Mouse (Mus musculus) embryo, embryonic 10.5 days (tissue): Measurements from ENCODE around the gene Spint2.

ENCODE experiments used
- DNase-seq: peaks from one replicate; pipeline ENCODE4 v3.0.0-alpha.2; 2015; ENCODE audit warnings: low spot score

Gene Spint2

DNA sequence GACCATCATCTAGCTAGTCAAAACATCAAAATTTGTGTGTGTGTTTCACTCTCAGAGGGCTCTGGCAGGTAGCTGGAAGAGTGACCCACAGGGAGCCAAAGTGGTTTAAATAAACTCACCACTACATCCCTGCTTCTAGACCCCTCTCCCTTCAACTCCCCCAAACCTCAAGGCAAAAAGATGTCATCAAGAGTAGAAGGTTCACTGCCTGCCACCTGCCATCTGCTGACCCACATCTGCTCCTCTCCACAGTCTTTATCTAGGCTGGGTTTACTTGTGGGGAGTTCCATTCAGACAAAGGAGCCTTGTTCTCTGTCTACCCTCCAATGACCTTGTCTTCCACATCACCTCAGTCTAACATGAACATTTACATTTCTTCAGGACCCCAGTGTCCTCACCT is 2.5 kb downstream of the Spint2 start:
- DNase-seq = no peak

DNA sequence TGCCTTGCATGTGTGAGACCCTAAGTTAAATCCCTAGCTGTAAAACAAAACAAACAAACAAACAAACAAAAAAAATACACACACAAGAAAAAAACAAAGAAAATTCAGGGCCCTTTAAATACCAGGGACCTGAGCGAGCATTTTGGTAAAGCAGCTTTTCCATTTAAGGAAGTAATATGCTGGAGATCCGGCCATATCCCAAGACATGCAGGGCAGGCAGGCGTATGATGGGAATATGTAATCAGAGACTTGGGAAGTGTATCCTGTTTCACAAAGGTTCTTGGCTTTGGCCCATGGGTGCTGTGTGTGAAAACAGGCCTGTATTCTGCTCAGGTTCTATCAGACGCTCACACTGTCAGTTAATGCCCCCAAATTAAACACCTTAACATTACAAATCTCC is 4.2 kb downstream of the Spint2 start:
- DNase-seq = no peak

DNA sequence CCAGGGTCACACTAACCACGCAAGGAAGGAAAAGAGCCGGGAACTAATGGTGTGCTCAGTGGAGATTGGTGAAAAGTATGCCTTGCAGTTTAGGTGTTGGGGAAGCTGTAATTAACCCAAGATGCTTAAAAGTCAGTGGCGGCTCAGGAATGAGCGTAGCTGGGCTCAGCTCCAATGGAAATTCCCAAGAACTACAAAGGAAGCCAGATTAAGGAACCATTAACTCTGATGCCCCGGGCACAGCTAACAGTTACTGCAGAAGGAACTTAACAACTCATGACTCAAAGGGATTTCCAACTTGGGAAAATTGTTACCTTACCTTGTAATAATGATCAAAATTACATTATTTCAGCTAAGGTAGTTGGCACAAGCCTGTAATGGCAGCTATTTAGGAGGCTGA is 5.0 kb downstream of the Spint2 start:
- no peak for DNase-seq

DNA sequence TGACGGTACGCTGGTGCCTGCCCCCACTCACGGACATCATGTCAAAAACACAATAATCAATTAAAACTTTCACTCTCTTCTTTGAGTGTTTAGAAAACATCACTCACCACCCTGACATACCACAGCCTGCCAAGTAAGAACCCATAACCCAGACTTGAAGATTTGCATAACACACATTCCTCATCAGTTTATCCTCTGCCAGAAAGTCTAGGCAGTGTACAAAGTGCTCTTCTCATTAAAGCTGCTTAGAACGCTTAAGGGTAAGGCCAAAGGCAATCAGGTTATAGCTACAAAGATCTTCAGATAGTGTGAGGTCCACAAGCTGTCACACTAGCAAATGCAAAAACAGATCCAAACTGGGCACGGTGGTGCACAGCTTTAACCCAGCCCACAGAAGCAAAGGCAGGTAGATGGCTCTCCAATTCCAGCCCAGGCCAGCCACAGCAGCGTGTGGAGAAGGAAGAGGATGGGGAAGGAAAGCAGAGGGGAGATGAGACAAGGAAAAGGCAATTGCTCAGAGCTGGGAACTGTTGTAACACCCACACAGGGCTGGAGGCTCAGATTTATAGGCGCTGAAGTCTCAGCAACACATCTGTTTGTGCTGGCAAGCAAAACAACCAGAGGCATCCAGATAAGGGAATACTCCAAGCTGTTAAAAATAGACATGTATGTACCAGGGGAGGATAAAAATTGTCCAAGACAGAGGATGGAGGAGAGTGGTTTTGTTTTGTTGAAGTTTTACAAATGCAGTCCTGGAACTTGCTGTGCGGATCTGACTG is 9.8 kb downstream of the Spint2 start:
- DNase-seq = no peak

DNA sequence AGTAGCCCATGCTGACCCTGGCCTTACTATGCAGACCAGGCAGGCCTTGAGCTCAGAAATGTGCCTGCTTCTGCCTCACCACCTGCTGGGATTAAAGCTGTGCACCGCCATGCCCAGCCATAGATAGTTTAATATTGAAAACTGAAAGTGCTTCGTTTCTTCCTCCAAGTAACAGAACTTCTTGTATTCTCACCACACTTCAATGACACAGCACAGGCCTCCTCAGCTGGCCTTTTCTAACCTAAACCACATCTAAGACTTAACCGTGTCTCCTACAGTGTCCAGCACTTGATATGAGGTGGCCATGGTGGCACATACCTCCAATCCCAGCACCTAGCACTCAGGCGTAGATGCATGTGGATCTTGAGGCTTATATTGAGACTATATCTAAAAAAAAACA is 11.3 kb downstream of the Spint2 start:
- no peak for DNase-seq

DNA sequence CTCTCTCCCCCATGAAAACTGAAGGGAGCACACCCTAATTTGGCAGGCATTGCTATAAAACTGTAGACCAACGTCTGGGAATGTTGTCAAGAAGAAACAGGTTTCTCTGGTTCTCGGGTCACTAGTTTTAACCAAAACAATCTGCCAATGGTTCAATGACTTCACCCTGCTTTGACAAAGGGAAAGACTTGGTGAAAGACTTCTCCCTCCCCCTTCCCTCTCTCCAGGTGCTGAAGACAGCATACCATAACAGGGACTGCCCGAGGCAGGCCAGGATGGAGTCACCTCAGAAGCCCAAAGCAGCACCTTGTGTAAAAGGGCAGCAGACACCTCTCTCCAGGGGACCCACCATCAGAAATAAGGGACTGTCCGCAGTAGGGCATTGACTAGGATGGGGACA is 14.8 kb downstream of the Spint2 start:
- DNase-seq = no peak

DNA sequence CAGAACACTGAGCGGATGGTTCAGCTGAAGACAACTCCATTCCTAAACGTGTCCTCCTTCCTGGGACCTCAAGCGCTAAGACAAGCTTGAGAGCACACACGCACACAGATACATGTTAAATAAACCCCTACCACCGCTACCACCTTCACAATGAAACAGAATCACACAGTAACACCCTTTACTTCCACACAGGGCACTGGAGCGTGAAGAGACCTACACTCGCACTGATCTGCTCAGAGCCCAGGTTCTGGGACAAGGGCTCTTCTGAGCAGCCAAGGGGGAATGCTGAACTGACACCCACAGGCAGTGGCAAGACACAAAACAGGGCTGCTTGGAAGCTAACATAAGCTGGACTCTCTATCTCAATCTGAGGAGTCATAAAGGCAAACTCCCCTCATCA is 16.1 kb downstream of the Spint2 start:
- no peak for DNase-seq

DNA sequence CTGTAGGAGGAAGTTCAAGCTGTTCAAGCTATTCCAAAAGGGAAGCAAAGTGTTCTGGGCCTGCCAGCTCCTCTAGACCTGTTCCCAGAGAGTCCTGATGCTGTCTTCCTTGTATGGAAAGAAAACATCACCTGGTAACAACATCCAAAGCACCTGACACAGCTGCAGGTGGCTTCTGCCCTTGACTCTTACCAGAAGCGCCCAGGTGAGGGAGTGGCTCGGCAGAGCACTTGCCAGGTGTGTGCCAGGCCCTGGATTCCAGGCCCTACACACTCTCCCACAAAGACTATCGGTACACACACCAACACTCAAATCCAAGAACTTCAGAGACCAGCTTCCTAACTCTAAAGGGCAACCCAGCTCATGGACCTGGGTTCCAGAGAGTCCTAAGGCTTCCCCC is 17.9 kb downstream of the Spint2 start:
- DNase-seq = no peak

DNA sequence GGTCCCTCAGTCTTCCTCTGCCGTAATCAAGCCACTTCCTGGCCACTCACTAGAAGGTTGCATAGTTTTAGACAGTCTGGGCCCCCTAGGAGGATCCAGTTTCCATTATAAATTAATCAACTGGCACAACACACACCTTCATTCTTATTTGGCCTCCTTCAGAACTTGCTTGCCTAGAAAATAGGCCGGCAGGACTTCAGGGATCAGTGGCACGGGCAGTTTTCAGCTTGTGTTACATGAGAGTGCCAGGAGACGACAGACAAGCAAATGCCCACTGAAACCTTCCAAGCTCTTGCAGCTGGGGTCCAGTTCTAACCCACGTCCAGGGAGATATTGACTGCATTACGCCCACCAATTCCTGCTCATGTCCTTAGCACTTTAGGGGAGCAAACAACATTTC is 19.6 kb downstream of the Spint2 start:
- DNase-seq = no peak

DNA sequence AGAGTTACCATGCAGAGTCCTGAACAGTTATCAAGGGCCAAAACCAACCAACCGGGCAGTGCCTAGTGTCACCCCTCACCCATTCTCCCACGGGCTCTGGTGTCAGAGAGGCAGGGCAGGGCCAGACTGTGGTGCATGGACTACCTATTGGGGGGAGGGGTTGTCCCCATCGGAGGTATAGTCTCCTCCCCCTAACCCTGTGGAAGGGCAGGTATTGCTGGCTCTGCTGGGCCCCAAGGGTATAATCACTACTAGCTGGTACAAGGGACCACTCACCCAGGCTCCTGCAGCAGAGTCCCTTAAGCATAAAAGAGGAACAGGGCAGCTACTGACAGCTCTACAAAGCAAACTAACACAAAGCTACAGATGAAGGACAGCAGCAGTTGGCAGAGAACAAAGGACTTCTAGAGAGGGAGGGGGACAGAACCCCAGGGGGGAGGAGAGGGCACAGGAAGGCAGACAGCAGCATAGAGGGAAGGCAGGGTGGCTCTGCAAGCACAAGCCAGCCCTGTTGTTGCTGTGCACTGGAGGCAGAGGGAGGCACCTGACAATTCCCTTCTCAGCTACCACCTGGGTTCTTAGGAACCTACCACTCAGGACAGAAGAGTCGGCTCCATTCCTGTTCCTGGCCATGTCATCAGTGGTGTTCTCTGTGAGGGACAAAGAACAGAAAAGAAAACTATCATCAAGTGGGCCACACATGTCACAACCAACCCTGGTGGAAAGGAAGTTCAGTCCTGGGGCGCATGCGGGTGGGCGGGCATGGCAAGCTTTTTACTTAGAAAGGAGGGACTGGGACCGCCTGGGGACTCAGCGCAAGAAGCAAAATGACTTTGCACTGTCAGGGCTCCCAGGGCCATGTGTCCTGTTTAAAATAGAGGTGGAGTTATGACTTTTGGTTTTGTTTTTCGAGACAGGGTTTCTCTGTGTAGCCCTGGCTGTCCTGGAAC is 21.7 kb downstream of the Spint2 start:
- peak; percentile 40 for DNase-seq

DNA sequence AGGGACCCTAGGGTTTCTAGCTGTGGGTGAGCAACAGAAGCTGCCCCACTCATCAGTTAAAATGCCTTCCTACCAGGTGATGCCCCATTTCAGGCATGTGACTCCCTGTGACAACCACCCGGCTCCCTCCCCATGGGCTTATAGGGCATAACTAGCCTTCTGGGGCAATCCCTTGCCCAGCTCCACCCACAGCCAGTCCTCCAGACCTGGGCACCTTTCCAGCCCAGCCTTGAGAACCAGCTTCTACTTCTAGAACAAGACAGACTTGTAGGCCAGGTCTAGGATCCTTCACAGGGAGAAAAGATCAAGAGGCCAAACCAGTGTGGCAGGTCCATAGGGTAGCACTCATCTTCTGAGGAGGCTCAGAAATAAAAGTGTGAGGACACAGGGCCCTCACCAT is 24.3 kb downstream of the Spint2 start:
- DNase-seq = no peak

DNA sequence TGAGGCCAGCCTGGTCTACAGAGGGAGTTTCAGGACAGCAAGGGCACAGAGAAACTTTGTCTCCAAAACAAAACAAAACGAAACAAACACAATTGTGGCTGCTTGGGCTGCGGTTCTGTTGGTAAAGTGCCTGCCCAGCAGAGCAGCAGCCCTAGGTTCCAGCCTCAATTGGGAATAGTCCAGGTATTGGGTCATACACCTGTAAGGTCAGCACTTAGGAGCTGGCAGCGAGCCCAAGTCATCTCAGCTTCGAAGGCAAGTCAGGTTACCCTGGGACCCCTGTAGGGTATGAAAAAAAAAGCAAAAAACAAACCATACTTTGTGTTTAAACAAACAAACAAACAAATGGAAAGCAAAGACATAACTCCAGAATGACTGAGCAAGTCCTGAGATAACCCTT is 25.8 kb downstream of the Spint2 start:
- no peak for DNase-seq

DNA sequence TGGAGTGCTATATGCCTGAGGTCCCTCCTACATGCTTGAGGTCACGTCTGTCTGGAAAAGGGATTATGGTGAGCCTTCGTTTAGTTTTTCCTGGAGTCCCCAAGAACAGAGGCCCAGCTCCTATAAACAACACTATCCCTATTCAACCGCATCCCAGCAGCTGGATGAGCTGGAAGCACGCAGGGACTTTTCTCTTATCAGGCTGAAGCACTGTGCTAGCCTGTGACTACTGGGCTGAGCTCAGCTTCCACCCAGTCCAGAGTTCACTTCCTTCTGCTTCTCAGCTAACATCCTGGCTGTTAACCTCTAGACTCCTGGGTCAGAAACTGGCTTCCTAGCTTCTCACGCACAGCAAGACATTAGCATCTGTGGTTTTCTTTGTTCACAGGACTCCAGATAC is 27.9 kb downstream of the Spint2 start:
- no peak for DNase-seq

DNA sequence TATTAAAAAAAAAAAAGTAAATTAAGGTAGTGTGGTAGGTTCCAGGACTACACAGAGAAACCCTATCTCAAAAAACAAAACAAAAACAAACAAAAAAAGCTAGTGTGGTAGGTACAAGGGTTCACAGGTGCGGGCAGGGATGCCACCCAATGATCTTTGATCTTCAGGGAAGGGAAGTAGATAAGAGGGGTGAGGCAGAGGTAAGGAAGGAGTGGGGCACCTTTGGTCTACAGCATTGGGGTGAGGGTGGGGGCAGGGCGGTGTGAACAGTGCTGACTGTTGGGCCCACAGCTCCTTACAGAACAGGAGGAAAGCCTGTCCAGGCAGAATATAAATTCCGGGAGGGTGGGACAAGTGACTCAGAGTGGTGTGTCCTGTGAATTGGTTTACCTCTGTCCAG is 30.5 kb downstream of the Spint2 start:
- no peak for DNase-seq

DNA sequence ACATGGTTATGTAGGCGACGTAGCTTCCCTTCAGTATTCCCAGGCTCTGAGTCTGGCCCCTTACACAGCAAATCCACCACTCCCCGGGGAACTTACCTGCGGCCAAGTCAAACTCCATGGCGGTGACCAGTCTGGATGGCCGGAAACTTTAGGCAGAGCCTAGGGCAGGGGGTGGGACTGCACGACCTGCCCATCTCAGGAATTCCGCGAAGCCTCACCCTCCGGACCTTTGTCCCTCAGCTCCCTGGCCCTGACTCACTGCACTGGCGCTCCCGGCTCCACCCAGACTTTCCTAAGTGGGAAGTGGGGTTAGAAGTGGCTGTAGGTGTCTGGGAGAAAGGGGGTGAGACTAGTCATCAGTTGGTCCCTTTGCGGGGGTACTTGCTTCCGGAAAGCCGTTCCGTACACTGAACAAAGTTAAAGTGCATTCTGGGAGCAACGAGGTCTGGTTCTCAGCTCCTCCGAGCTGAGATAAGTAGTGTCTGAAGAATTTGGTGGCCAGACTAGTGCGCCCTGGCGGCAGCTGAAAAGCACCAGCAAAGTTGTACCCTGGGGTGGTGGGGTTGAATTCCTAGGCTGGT is 33.4 kb downstream of the Spint2 start, which contains the start of gene 2200002D01Rik:
2200002D01Rik (minus strand) TSS at position 206 of the 581 bp plus-strand sequence.
- DNase-seq = peak; percentile 62

DNA sequence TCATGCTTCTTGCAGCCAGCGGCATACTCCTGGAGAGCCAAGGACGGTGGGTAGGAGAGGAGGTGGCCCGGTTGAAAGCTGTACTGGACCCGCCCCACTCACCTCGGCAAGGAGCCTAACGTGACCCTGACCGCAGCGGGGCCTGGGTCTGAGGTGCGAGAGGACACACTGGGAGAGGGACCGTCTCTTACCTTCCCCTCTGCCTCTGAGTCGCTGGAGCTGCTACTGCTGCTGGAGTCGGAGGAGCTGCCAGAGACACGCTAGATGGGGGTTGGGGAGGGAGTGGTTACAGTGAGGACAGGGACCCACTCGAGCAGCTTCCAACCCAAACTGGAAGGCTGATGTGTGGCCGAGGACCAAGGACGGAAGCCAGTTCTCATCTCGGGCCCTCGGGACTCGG is 34.0 kb downstream of the Spint2 start:
- no peak for DNase-seq

DNA sequence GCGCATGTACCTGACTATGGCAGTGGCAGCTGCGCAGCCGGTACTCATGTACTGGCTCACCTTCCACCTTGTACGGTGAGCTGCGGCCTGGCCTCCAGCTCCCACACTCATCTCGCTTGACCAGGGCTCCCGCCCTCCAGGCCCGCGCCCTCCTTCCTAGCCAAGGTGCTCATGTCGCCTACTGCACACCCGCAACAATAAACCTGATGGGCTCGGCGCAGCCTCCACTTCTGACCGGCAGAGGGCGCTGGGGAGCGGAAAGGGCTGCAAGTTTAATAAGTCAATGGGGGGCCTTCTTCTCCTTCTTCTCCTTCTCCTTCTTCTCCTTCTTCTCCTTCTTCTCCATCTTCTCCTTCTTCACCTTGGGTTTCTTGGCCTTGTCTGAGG is 34.4 kb downstream of the Spint2 start:
- peak; percentile 82 for DNase-seq

DNA sequence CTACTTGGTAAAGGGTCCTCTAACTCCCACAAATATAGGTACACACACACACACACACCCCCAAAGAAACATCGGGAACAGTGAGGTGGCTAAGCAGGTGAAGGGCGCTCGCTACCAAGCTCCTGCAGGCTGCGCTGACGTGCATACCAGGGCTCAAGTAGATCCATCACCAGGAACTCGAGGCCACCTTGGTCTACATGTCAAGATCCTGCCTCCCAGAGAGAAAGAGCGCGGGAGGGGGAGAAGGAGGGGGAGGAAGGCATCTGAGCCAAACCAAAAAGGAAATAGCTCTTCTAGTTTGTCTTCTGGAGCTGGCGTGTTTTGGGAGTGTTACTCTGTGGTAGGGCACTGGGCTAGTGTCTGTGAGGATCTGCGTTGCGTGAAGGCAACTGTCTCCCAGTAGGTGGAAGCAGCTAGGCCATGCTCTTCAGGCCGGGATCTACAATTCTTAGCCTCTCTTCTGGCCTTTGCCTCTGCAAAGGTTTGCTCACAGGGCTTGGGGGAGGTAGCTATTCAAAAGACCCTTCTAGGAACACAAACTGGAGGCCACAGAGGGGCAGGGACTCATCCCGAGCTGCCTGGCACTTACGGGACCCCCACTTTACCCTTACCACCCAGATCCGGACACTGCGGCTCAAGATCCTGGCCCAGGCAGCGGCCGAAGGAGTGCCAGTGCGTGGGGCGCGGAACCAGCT is 34.9 kb downstream of the Spint2 start:
- no peak for DNase-seq

DNA sequence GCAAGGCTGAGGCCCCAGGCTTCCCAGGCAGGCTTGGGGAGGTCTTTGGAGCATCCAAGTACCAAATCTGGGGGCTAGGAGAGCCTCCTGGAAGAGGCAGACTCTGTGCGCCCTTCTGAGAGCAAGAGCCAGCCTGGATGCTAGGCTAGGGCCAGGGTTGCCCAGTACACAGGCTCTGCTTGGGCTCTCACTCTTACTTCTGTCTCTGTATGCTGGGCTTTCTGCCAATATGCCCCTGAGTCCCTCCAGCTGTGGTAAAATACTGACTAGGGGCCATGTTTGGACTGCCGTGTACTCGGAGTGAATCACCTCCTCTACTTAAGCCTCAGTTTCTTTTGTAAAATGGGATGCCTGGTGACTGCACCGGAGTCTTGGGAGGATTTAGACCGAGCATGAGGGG is 35.7 kb downstream of the Spint2 start:
- DNase-seq = no peak

DNA sequence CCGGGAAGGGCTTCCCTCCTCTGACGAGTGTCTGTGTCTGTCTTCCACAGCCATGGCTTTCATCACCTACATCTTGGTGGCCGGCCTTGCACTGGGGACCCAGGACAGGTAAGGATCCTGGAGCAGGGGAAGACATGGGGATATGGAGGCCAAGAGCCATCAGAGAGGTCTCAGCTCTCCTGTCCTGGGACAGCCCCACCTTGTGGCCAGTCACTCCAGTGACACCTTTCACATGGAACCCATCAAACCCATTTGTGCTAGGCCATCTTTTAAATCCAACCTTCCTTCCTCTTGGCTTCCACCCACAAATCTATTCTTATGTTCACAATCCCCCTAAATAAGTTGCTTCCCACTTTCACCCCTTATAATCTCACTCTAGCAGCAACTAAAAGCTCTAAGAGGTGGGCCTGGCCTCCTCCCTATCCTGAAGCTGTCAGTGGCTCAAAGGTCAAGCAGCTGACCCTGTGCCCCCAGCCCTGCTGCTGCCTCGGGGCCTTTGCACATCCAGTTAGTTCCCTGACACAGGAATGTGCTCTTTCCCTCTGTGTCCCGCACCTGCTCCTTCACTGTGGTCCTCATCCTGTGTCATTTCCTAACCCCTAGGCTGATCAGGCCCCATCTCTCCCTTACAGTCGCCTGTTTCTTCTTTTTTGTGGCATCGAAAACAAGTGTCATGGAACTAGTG is 36.8 kb downstream of the Spint2 start:
- no peak for DNase-seq
